Mouse (Mus musculus): ENCODE results near the gene Serpine3. TPM values are rescaled to one million over a fixed set of nuclear protein-coding genes. Genes with fewer than 3 reads are reported as not detected.

The Serpine3 gene
- total and polyA plus RNA-seq, 2 experiments from 2014 or later, result not detected

DNA sequence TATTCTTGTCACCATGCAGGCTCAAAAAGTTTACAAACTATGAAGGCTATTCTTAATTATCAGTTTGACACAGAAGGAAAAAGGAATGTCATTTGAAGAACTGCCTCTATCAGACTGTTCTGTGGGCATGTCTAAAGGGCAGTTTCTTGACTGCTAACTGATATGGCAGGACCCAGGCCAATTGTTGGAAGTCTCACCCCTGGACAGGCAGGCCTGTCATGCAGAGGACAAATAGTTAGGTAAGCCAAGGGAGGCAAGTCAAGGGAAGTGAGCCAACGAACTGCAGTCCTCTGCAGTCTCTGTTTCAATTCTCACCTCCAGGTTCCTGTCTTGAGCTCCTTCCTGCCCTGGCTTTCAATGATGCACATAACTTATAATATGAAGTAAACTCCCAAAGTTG is 68.4 kb downstream of the Serpine3 start:
- DNase-seq (ENCODE audit: low spot score) (no peak), ATAC-seq (no peak)
- Histone ChIP-seq H3K9ac (replicated peaks; ENCODE audit: low read length) (no peak overlapping the region), H3K27ac (no peak overlapping the region), H3K36me3 (ENCODE audit: insufficient read depth, low read length) (0 out of 2 replicates have a peak, but pooled peaks cover 3% of the 10 kb centered on the region), H3K4me2 (ENCODE audit: low read depth, low read length) (no peak overlapping the region), H3K4me3 (ENCODE audit: low read length) (no peak overlapping the region), H3K9me3 (ENCODE audit: low read length) (no peaks in the 10 kb centered on the region), H3K4me1 (ENCODE audit: insufficient read depth, low read length) (no peaks in the 10 kb centered on the region), H3K27me3 (ENCODE audit: insufficient read depth, low read length) (no peaks in the 10 kb centered on the region)
- TF ChIP-seq CTCF (IDR thresholded peaks at IDR 0.05; ENCODE audit: low read depth), result no peak
- WGBS, result 82% methylated on average over 1 of the region's 1 CpGs

DNA sequence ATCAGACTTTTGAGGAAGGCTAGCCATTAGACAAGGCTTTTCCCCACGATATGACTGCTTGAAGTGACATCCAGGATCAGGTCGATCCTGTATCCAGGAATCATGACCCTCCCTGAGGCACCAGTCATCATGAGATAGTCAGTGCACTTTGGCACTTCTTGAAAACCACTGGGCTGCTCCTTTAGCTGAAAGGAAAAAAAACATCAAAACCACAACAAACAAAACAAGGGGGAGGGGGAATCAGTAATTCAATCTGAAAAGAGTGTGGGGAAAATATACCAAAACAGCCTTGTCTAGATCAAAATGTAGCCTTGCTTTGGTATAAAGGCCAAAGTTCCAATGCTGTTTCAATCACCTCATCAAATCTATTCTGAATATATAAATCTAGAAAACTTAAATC is 70.2 kb downstream of the Serpine3 start:
- no peaks in the 10 kb centered on the region for H3K27me3 ChIP-seq (ENCODE audit: insufficient read depth, low read length)
- no peaks in the 10 kb centered on the region for H3K9me3 ChIP-seq (ENCODE audit: low read length)
- H3K4me3 ChIP-seq (ENCODE audit: low read length), result no peak overlapping the region
- no peak for TF ChIP-seq CTCF (IDR thresholded peaks at IDR 0.05; ENCODE audit: low read depth)
- WGBS, result 88% methylated on average over 2 of the region's 2 CpGs
- DNase-seq (ENCODE audit: low spot score) (no peak), ATAC-seq (no peak)
- no peak overlapping the region for H3K9ac ChIP-seq (replicated peaks; ENCODE audit: low read length)
- 0 out of 2 replicates have a peak, but pooled peaks cover 3% of the 10 kb centered on the region for H3K36me3 ChIP-seq (ENCODE audit: insufficient read depth, low read length)
- H3K27ac ChIP-seq, result no peak overlapping the region
- no peaks in the 10 kb centered on the region for H3K4me1 ChIP-seq (ENCODE audit: insufficient read depth, low read length)
- no peak overlapping the region for H3K4me2 ChIP-seq (ENCODE audit: low read depth, low read length)

DNA sequence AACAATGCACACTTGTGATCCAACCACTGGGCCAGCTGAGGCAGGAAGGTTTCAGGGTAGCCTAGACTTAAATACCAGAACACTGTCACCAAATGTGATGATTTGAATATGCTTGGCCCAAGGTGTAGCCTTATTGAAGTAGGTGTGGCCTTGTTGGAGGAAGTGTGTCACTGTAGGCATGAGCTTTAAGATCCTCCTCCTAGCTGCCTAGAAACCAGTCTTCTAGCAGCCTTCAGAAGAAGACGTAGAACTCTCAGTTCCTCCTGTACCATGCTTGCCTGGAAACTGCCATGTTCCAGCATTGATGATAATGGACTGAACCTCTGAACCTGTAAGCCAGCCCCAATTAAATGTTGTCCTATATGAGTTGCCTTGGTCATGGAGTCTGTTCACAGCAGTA is 72.2 kb downstream of the Serpine3 start:
- no peaks in the 10 kb centered on the region for H3K9me3 ChIP-seq (ENCODE audit: low read length)
- H3K4me3 ChIP-seq (ENCODE audit: low read length), result no peak overlapping the region
- no peak overlapping the region for H3K9ac ChIP-seq (replicated peaks; ENCODE audit: low read length)
- no peak overlapping the region for H3K4me2 ChIP-seq (ENCODE audit: low read depth, low read length)
- 96% methylated on average over 1 of the region's 1 CpGs for WGBS
- no peaks in the 10 kb centered on the region for H3K4me1 ChIP-seq (ENCODE audit: insufficient read depth, low read length)
- ATAC-seq, result no peak
- DNase-seq (ENCODE audit: low spot score), result no peak
- no peak for TF ChIP-seq CTCF (IDR thresholded peaks at IDR 0.05; ENCODE audit: low read depth)
- no peaks in the 10 kb centered on the region for H3K27me3 ChIP-seq (ENCODE audit: insufficient read depth, low read length)
- 0 out of 2 replicates have a peak, but pooled peaks cover 3% of the 10 kb centered on the region for H3K36me3 ChIP-seq (ENCODE audit: insufficient read depth, low read length)
- no peak overlapping the region for H3K27ac ChIP-seq

Other genes starting within 250 kb of the Serpine3 start
- 0.83 and 2.2 TPM in 2 replicates for gene Gucy1b2, start 207.4 kb upstream of the Serpine3 start, total RNA-seq (2014; rRNA removed)
- 0.80 and 0.83 TPM in 2 replicates for gene Gucy1b2, start 207.4 kb upstream of the Serpine3 start, polyA plus RNA-seq (2015; fragmentation: Nextera tagmentation; extraction: Ambion mirVana)
- gene Fam124a, start 107.9 kb upstream of the Serpine3 start, total RNA-seq (2014; rRNA removed), result 31.3 and 40.8 TPM in 2 replicates
- 37.5 and 41.2 TPM in 2 replicates for gene Fam124a, start 107.9 kb upstream of the Serpine3 start, polyA plus RNA-seq (2015; fragmentation: Nextera tagmentation; extraction: Ambion mirVana)
- not detected in 2 replicates for gene Gm4131, start 96.7 kb upstream of the Serpine3 start, total RNA-seq (2014; rRNA removed)
- gene Gm4131, start 96.7 kb upstream of the Serpine3 start, polyA plus RNA-seq (2015; fragmentation: Nextera tagmentation; extraction: Ambion mirVana), result 0.25 and 0.26 TPM in 2 replicates
- gene Ints6, start 97.5 kb downstream of the Serpine3 start, total RNA-seq (2014; rRNA removed), result 26.3 and 31.7 TPM in 2 replicates
- 7.5 and 9.9 TPM in 2 replicates for gene Ints6, start 97.5 kb downstream of the Serpine3 start, polyA plus RNA-seq (2015; fragmentation: Nextera tagmentation; extraction: Ambion mirVana)
- 16.9 and 20.6 TPM in 2 replicates for gene Wdfy2, start 174.0 kb downstream of the Serpine3 start, total RNA-seq (2014; rRNA removed)
- 4.5 and 4.6 TPM in 2 replicates for gene Wdfy2, start 174.0 kb downstream of the Serpine3 start, polyA plus RNA-seq (2015; fragmentation: Nextera tagmentation; extraction: Ambion mirVana)

Measured in hindbrain, postnatal 0 days (tissue).